13 mouse cellular contexts compared by ENCODE assay signal in the genomic region with DNA sequence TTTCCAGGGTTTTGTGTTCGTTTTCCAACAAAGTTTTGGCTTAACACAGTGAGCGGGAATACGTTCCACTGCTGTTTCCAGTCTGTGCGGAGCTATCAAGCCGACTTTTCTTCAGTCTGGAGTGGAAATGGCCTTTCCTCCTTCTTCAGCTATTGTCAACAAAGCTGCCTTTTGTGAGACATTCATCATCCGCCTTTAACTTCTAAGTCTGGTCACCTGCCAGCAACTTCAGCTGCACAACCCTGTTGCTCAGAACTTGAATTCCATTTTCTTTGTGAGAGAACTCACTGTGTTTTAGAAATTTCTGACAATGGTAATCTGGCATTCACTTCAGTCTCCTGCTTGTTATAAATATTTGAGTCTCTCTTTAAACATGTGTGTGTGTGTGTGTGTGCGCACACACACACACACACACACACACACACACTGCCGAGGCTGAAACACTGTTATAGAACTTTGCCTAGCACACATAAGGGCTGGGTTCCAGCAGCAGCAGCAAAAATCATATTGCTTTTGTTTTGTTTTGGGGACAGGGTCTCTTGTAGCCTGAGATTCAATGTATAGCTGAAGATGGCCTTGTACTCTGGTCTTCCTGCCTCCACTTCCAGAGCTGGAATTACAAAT. TPM values are rescaled to one million over a fixed set of nuclear protein-coding genes. Genes with fewer than 3 reads are reported as not detected.
DNase-seq lines count a peak whose midpoint lies in the region; ATAC-seq and TF ChIP-seq lines count a peak whose summit lies in the region.
"Had no signal": no experiment of that assay in that cellular context is flagged by ENCODE, and none has a peak within 500 bp of the region (broad histone marks: within the 10 kb centered on the region; RNA-seq: fewer than 3 reads in every experiment).

No protein-coding gene starts in this region.

- H3K9ac ChIP-seq in kidney, embryonic 15.5 days, result no peak overlapping the region
- no peak overlapping the region for H3K9ac ChIP-seq in intestine, embryonic 15.5 days

- ATAC-seq in kidney, embryonic 15.5 days (replicated peaks; ENCODE audit: low FRiP score), result no peak; the same call in 1 of the 2 replicates
- peak; percentile 35; the same call in 1 of the 2 replicates for ATAC-seq in intestine, embryonic 15.5 days

- H3K27ac ChIP-seq in gastrocnemius, adult 2 months, result no peak overlapping the region
- H3K27ac ChIP-seq in kidney, embryonic 15.5 days, result peak overlapping the region; percentile 72
- H3K27ac ChIP-seq in intestine, embryonic 15.5 days, result peak overlapping the region; percentile 55; the same call in 1 of the 2 replicates

- peaks cover 31% of the 10 kb centered on the region for H3K4me1 ChIP-seq in kidney, embryonic 15.5 days
- peaks cover 15% of the 10 kb centered on the region; the same call in 1 of the 2 replicates for H3K4me1 ChIP-seq in intestine, embryonic 15.5 days (replicated peaks)

- no peak for TF ChIP-seq CTCF in gastrocnemius, adult 2 months (IDR thresholded peaks at IDR 0.05)

- no peak overlapping the region for H3K4me2 ChIP-seq in kidney, embryonic 15.5 days
- no peak overlapping the region for H3K4me2 ChIP-seq in intestine, embryonic 15.5 days (replicated peaks)

- WGBS in kidney, embryonic 15.5 days, result 43% methylated on average over 8 of the region's 8 CpGs
- 45% methylated on average over 8 of the region's 8 CpGs for WGBS in intestine, embryonic 15.5 days

- no peak overlapping the region for H3K4me3 ChIP-seq in gastrocnemius, adult 2 months
- H3K4me3 ChIP-seq in kidney, embryonic 15.5 days (replicated peaks), result no peak overlapping the region
- no peak overlapping the region for H3K4me3 ChIP-seq in intestine, embryonic 15.5 days (replicated peaks)

- peak; percentile 8 for DNase-seq in gastrocnemius, postnatal 14 days
- DNase-seq in gastrocnemius, adult 2 months, result no peak
- no peak for DNase-seq in kidney, adult 8-10 months
- peak; percentile 48 for DNase-seq in lung, postnatal 36 days
- DNase-seq in spleen, postnatal 36 days (ENCODE audit: low spot score in 2 of 2), result no peak
- DNase-seq: cerebellum, adult 2 months; thymus, adult 18-20 months had no signal

- no peaks in the 10 kb centered on the region for H3K9me3 ChIP-seq in kidney, embryonic 15.5 days (replicated peaks)
- no peaks in the 10 kb centered on the region for H3K9me3 ChIP-seq in intestine, embryonic 15.5 days

- no peaks in the 10 kb centered on the region for H3K27me3 ChIP-seq in kidney, embryonic 15.5 days
- H3K27me3 ChIP-seq in intestine, embryonic 15.5 days (replicated peaks), result no peaks in the 10 kb centered on the region
- H3K27me3 ChIP-seq: CH12.LX had no signal

- intact Hi-C loops in gastrocnemius, postnatal 14 days (cut with DNase I; ENCODE audit: low total_unique reads), result no loop called here
- intact Hi-C loops in gastrocnemius, adult 2 months (cut with DNase I), result no loop called here

- no peaks in the 10 kb centered on the region for H3K36me3 ChIP-seq in kidney, embryonic 15.5 days
- no peaks in the 10 kb centered on the region for H3K36me3 ChIP-seq in intestine, embryonic 15.5 days

RNA-seq across cellular contexts. Expression of a gene that starts 8.2 kb away (rescaled TPM):
- total RNA-seq in gastrocnemius, postnatal 14 days (2021), result not detected
- not detected for total RNA-seq in gastrocnemius, adult 2 months (2021)
- polyA plus RNA-seq in kidney, embryonic 15.5 days (2015; fragmentation: Nextera tagmentation; extraction: Ambion mirVana), result not detected in 2 replicates
- polyA plus RNA-seq in intestine, embryonic 15.5 days (2015; fragmentation: Nextera tagmentation; extraction: Ambion mirVana), result not detected in 2 replicates
- total RNA-seq: CH12.LX; gastrocnemius, adult 18-20 months; left cerebral cortex, postnatal 10 days; megakaryocyte progenitor cell, adult 5-6 weeks had no signal
- polyA plus RNA-seq: cerebellum, adult 2 months had no signal

RNA-seq across cellular contexts. Expression of a gene that starts 26.7 kb away (rescaled TPM):
- total RNA-seq in gastrocnemius, postnatal 14 days (2021), result 10 to 100 TPM; 11.7 to 15.2 TPM
- 1 to 10 TPM; 2.5 to 4.2 TPM for total RNA-seq in gastrocnemius, adult 2 months (2021)
- polyA plus RNA-seq in kidney, embryonic 15.5 days (2015; fragmentation: Nextera tagmentation; extraction: Ambion mirVana), result 16.5 and 16.8 TPM in 2 replicates
- polyA plus RNA-seq in intestine, embryonic 15.5 days (2015; fragmentation: Nextera tagmentation; extraction: Ambion mirVana), result 18.3 and 21.4 TPM in 2 replicates

RNA-seq across cellular contexts. Expression of a gene that starts 53.5 kb away (rescaled TPM):
- total RNA-seq in gastrocnemius, postnatal 14 days (2021), result 10 to 100 TPM; 10.3 to 10.6 TPM
- 1 to 10 TPM; 6.5 to 8.4 TPM for total RNA-seq in gastrocnemius, adult 2 months (2021)
- polyA plus RNA-seq in kidney, embryonic 15.5 days (2015; fragmentation: Nextera tagmentation; extraction: Ambion mirVana), result 11.0 and 11.6 TPM in 2 replicates
- polyA plus RNA-seq in intestine, embryonic 15.5 days (2015; fragmentation: Nextera tagmentation; extraction: Ambion mirVana), result 6.6 and 8.8 TPM in 2 replicates

Comparison
In these comparisons a context has a peak if more than half of its experiments do, and no peak if none do; other contexts are left out.
1. DNase-seq: peak in gastrocnemius, postnatal 14 days (single experiment) and lung, postnatal 36 days (single experiment); none in gastrocnemius, adult 2 months (single experiment), kidney, adult 8-10 months (0 of 2) and spleen, postnatal 36 days (0 of 2).